Mouse (Mus musculus) MEL (cell line): Measurements from ENCODE around the gene Lgals7. TPM values are rescaled to one million over a fixed set of nuclear protein-coding genes. Genes with fewer than 3 reads are reported as not detected.

Experiments
- DNase-seq: peaks from one replicate; pipeline ENCODE4 v3.0.0; 2011; ENCODE audit warnings: low read depth, low spot score
- H3K27ac ChIP-seq: 2 replicates; pipeline ENCODE4 v1.5.1; 2012; ENCODE audit warnings: low read depth, mild to moderate bottlenecking, control low read depth, low read length, moderate library complexity; ENCODE audit not compliant: control insufficient read depth
- H3K27me3 ChIP-seq, 2 experiments: fragments of 150-350 bp in 1 of 2; sonication (generic) in 1 of 2; 2 replicates each; pipeline ENCODE4 v1.6.1; 2012; ENCODE audit warnings: low read length in 2 of 2, mild to moderate bottlenecking in 2 of 2, improper control_type of control experiment in 1 of 2, moderate library complexity in 1 of 2; ENCODE audit not compliant: insufficient read depth in 2 of 2, control insufficient read depth in 1 of 2
- H3K36me3 ChIP-seq, 2 experiments: 2 replicates each; pipeline ENCODE4 v1.6.1; 2012 to 2014; ENCODE audit warnings: low read length in 2 of 2, improper control_type of control experiment in 1 of 2, inconsistent platforms in 1 of 2, mild to moderate bottlenecking in 1 of 2; ENCODE audit not compliant: insufficient read depth in 2 of 2, control insufficient read depth in 1 of 2
- H3K4me1 ChIP-seq, 2 experiments: fragments of 150-350 bp in 1 of 2; sonication (generic) in 1 of 2; 2 replicates each; pipeline ENCODE4 v1.6.1; 2012; ENCODE audit warnings: low read length in 2 of 2, improper control_type of control experiment in 1 of 2, mild to moderate bottlenecking in 1 of 2; ENCODE audit not compliant: insufficient read depth in 2 of 2, control insufficient read depth in 1 of 2
- H3K4me3 ChIP-seq, 2 experiments: fragments of 150-350 bp in 1 of 2; sonication (generic) in 1 of 2; 2 replicates each; pipeline ENCODE4 v1.5.1; 2012; ENCODE audit warnings: low read depth in 2 of 2, low read length in 2 of 2, mild to moderate bottlenecking in 2 of 2, moderate library complexity in 2 of 2, control low read depth in 1 of 2, improper control_type of control experiment in 1 of 2; ENCODE audit not compliant: control insufficient read depth in 1 of 2, insufficient read depth in 1 of 2
- H3K79me2 ChIP-seq: 2 replicates; pipeline ENCODE4 v1.6.1; 2012; ENCODE audit warnings: mild to moderate bottlenecking, low read length, moderate library complexity; ENCODE audit not compliant: control insufficient read depth, poor library complexity, insufficient read depth
- H3K9ac ChIP-seq: 2 replicates; pipeline ENCODE4 v1.6.1; 2012; ENCODE audit warnings: low read depth, mild to moderate bottlenecking, control low read depth, low read length, moderate library complexity; ENCODE audit not compliant: control insufficient read depth, poor library complexity, severe bottlenecking
- H3K9me3 ChIP-seq: fragments of 150-350 bp; sonication (generic); replicated peaks from 2 replicates; pipeline ENCODE4 v1.6.1; 2012; ENCODE audit warnings: mild to moderate bottlenecking, low read length, improper control_type of control experiment, moderate library complexity; ENCODE audit not compliant: insufficient read depth
- BHLHE40 ChIP-seq: IDR thresholded peaks from 2 replicates; pipeline ENCODE4 v1.6.1; 2012; ENCODE audit warnings: low read depth, mild to moderate bottlenecking, inconsistent platforms, low read length, improper control_type of control experiment, borderline replicate concordance
- CHD1 ChIP-seq: IDR thresholded peaks from 2 replicates; pipeline ENCODE4 v1.6.1; 2012; ENCODE audit warnings: low read depth, mild to moderate bottlenecking, inconsistent platforms, low read length, improper control_type of control experiment
- CHD2 ChIP-seq: IDR thresholded peaks from 2 replicates; pipeline ENCODE4 v1.6.1; 2011; ENCODE audit warnings: low read length, improper control_type of control experiment
- CTCF ChIP-seq, 3 experiments: IDR thresholded peaks in 2 of 3; conservative IDR thresholded peaks in 1 of 3; 2 replicates each; pipeline ENCODE4 v1.5.1; 2011 to 2012; ENCODE audit warnings: low read length in 3 of 3, low read depth in 2 of 3, mild to moderate bottlenecking in 2 of 3, improper control_type of control experiment in 1 of 3, inconsistent platforms in 1 of 3, mixed read lengths in 1 of 3, moderate library complexity in 1 of 3; ENCODE audit not compliant: control insufficient read depth in 1 of 3, insufficient read depth in 1 of 3, poor library complexity in 1 of 3, severe bottlenecking in 1 of 3
- E2F4 ChIP-seq: IDR thresholded peaks from 2 replicates; pipeline ENCODE4 v1.6.1; 2011; ENCODE audit warnings: low read depth, low read length, improper control_type of control experiment, borderline replicate concordance
- GABPA ChIP-seq: IDR thresholded peaks from 2 replicates; pipeline ENCODE4 v1.6.1; 2012; ENCODE audit warnings: low read depth, mild to moderate bottlenecking, inconsistent platforms, low read length, improper control_type of control experiment, moderate library complexity
- GATA1 ChIP-seq: IDR thresholded peaks from 2 replicates; pipeline ENCODE4 v1.6.1; 2011; ENCODE audit warnings: low read depth, low read length, improper control_type of control experiment
- KAT2A ChIP-seq: conservative IDR thresholded peaks from 2 replicates; pipeline ENCODE4 v1.6.1; 2012; ENCODE audit warnings: low read depth, low read length, improper control_type of control experiment, inconsistent platforms
- MAFK ChIP-seq: IDR thresholded peaks from 2 replicates; pipeline ENCODE4 v1.6.1; 2011; ENCODE audit warnings: low read depth, mild to moderate bottlenecking, low read length, improper control_type of control experiment, borderline replicate concordance
- MYC ChIP-seq: IDR thresholded peaks from 2 replicates; pipeline ENCODE4 v1.6.1; 2011; ENCODE audit warnings: low read depth, mild to moderate bottlenecking, low read length, improper control_type of control experiment, moderate library complexity
- NELFE ChIP-seq: IDR thresholded peaks from 2 replicates; pipeline ENCODE4 v1.6.1; 2011; ENCODE audit warnings: low read depth, low read length, improper control_type of control experiment
- NRF1 ChIP-seq: IDR thresholded peaks from 2 replicates; pipeline ENCODE4 v1.6.1; 2014; ENCODE audit warnings: low read depth, mild to moderate bottlenecking, inconsistent platforms, low read length, improper control_type of control experiment, moderate library complexity; ENCODE audit not compliant: poor library complexity, insufficient read depth, severe bottlenecking
- POLR2A ChIP-seq, 2 experiments: IDR thresholded peaks; 2 replicates each; pipeline ENCODE4 v1.6.1; 2011 to 2012; ENCODE audit warnings: low read length in 2 of 2, mild to moderate bottlenecking in 2 of 2, control low read depth in 1 of 2, improper control_type of control experiment in 1 of 2, low read depth in 1 of 2, moderate library complexity in 1 of 2; ENCODE audit not compliant: control insufficient read depth in 1 of 2, insufficient read depth in 1 of 2, poor library complexity in 1 of 2
- POLR2AphosphoS2 ChIP-seq: IDR thresholded peaks from 2 replicates; pipeline ENCODE4 v1.6.1; 2011; ENCODE audit warnings: low read length, improper control_type of control experiment
- POLR2AphosphoS5 ChIP-seq: IDR thresholded peaks from 2 replicates; pipeline ENCODE4 v1.6.1; 2012; ENCODE audit warnings: low read depth, borderline replicate concordance, mild to moderate bottlenecking, inconsistent platforms, low read length, moderate library complexity, mixed read lengths
- RAD21 ChIP-seq: IDR thresholded peaks from 2 replicates; pipeline ENCODE4 v1.6.1; 2011; ENCODE audit warnings: mild to moderate bottlenecking, low read depth, low read length, improper control_type of control experiment
- SIN3A ChIP-seq: IDR thresholded peaks from 2 replicates; pipeline ENCODE4 v1.6.1; 2012; ENCODE audit warnings: low read length, improper control_type of control experiment, inconsistent platforms
- SMC3 ChIP-seq: IDR thresholded peaks from 2 replicates; pipeline ENCODE4 v1.6.1; 2011; ENCODE audit warnings: low read depth, low read length, improper control_type of control experiment
- TAL1 ChIP-seq: IDR thresholded peaks from 2 replicates; pipeline ENCODE4 v1.6.1; 2012; ENCODE audit warnings: mild to moderate bottlenecking, inconsistent platforms, low read length, moderate library complexity, mixed read lengths
- USF1 ChIP-seq: IDR thresholded peaks from 2 replicates; pipeline ENCODE4 v1.6.1; 2014; ENCODE audit warnings: low read depth, mild to moderate bottlenecking, inconsistent platforms, low read length, improper control_type of control experiment, moderate library complexity
- USF2 ChIP-seq, 2 experiments: IDR thresholded peaks; 2 replicates each; pipeline ENCODE4 v1.6.1; 2011 to 2012; ENCODE audit warnings: improper control_type of control experiment in 2 of 2, low read length in 2 of 2, borderline replicate concordance in 1 of 2, inconsistent platforms in 1 of 2, low read depth in 1 of 2, mild to moderate bottlenecking in 1 of 2; ENCODE audit not compliant: insufficient read depth in 1 of 2
- ZC3H11A ChIP-seq: IDR thresholded peaks from 2 replicates; pipeline ENCODE4 v1.6.1; 2012; ENCODE audit warnings: low read depth, mild to moderate bottlenecking, inconsistent platforms, low read length, improper control_type of control experiment
- ZMIZ1 ChIP-seq: IDR thresholded peaks from 2 replicates; pipeline ENCODE4 v1.6.1; 2012; ENCODE audit warnings: low read depth, mild to moderate bottlenecking, inconsistent platforms, low read length, improper control_type of control experiment, moderate library complexity
- polyA plus RNA-seq, 2 experiments: library from polyadenylated mRNA; stranded (reverse) in 1 of 2; unstranded in 1 of 2; fragments of >175 nt in 1 of 2; fragments of >200 nt in 1 of 2; gene quantifications; 2 replicates each; pipeline versions ENCODE4 v1.2.1 to v1.2.4; 2012; ENCODE audit warnings: low replicate concordance in 2 of 2, low read depth in 1 of 2; ENCODE audit not compliant: insufficient read length in 2 of 2, insufficient read depth in 1 of 2, missing spikeins in 1 of 2
- total RNA-seq: library from RNA; depleted of rRNA; stranded (reverse); fragments of 300-350 nt; gene quantifications from 2 replicates; pipeline ENCODE4 v1.2.3, GENCODE M21; 2012; rRNA removed

The Lgals7 gene
- total and polyA plus RNA-seq, 3 experiments: 27.7 to 138 TPM; not detected in 1

DNA sequence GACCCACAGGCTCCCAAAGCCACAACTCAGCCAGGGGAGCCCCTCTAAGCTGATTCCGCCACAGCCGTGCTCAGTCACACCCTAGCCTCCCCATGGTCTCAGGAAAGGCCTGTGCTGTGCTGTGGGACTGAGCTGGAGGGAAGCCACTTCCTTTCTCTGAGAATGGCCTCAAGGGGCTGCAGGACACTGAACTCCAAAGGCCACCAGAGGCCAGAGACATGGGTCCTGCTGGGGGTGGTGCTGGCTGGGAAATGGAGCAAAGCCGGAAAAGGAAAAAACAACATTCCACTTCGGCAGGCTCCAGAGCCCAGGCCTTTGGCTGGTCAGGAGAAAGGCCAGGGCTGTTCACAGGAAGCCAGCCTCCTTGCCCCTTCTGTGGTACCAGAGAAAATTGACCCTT is 48.0 kb downstream of the Lgals7 start:
- H3K79me2 ChIP-seq: no peaks in the 10 kb centered on the region
- no peak for TF ChIP-seq POLR2AphosphoS2
- no peak for TF ChIP-seq NRF1
- no peak for TF ChIP-seq SMC3
- no peak for TF ChIP-seq RAD21
- no peak for TF ChIP-seq POLR2A (IDR thresholded peaks at IDR 0.05; ENCODE audit: control insufficient read depth in 1 of 2, insufficient read depth in 1 of 2, low read depth in 1 of 2, low read length in 2 of 2, poor library complexity in 1 of 2)
- no peak for TF ChIP-seq MYC
- no peak for TF ChIP-seq NELFE
- no peak for TF ChIP-seq KAT2A
- TF ChIP-seq CHD2: no peak
- no peak for TF ChIP-seq CTCF (IDR thresholded peaks at IDR 0.05 in 2 of 3, conservative IDR thresholded peaks at IDR 0.05 in 1 of 3; ENCODE audit: control insufficient read depth in 1 of 3, insufficient read depth in 1 of 3, low read depth in 2 of 3, low read length in 3 of 3, poor library complexity in 1 of 3, severe bottlenecking in 1 of 3)
- TF ChIP-seq CHD1: no peak
- TF ChIP-seq POLR2AphosphoS5: no peak
- no peak for DNase-seq
- H3K4me3 ChIP-seq: no peak overlapping the region
- H3K9me3 ChIP-seq: no peaks in the 10 kb centered on the region
- peaks cover 2 to 20% of the 10 kb centered on the region in 2 experiments; a peak in 3 of 4 replicates for H3K36me3 ChIP-seq
- no peaks in the 10 kb centered on the region for H3K27me3 ChIP-seq
- H3K4me1 ChIP-seq: peaks cover 0 to 6% of the 10 kb centered on the region in 2 experiments; a peak in 3 of 4 replicates
- H3K9ac ChIP-seq: no peak overlapping the region
- H3K27ac ChIP-seq: no peak overlapping the region

DNA sequence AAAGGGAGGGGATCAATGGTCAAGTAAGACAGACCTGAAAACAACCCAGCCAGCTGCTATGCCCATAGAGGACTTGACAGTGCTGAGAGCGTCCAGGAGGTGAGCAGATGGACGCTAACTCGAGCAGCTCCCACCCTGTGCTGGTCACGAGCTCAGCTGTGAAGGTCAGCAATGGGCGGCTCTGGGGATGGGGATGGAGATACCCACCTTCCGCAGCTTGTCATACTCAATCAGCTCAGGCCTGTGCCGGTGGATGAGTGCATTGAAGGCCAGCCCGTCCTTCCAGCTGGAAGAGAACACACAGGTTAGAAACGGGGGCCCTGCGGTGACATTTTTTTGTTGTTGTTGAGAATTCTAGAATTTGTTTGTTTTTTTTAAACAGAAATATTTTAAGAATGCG is 49.5 kb downstream of the Lgals7 start:
- H3K4me1 ChIP-seq: peaks cover 0 to 6% of the 10 kb centered on the region in 2 experiments; a peak in 3 of 4 replicates
- no peaks in the 10 kb centered on the region for H3K79me2 ChIP-seq
- TF ChIP-seq BHLHE40: no peak
- TF ChIP-seq E2F4: no peak
- TF ChIP-seq USF2 (IDR thresholded peaks at IDR 0.05; ENCODE audit: borderline replicate concordance in 1 of 2, insufficient read depth in 1 of 2, low read depth in 1 of 2, low read length in 2 of 2): no peak
- TF ChIP-seq MYC: no peak
- TF ChIP-seq SIN3A: no peak
- TF ChIP-seq USF1: no peak
- TF ChIP-seq NRF1: no peak
- TF ChIP-seq ZC3H11A: no peak
- no peak for TF ChIP-seq MAFK
- no peak for TF ChIP-seq ZMIZ1
- no peak for TF ChIP-seq TAL1
- no peak for TF ChIP-seq GABPA
- TF ChIP-seq GATA1: no peak
- no peaks in the 10 kb centered on the region for H3K27me3 ChIP-seq
- H3K27ac ChIP-seq: no peak overlapping the region
- DNase-seq: no peak
- H3K4me3 ChIP-seq: no peak overlapping the region
- H3K9ac ChIP-seq: no peak overlapping the region
- H3K36me3 ChIP-seq: peaks cover 2 to 19% of the 10 kb centered on the region in 2 experiments; a peak in 3 of 4 replicates
- no peaks in the 10 kb centered on the region for H3K9me3 ChIP-seq

Other genes with a start within 250 kb of the Lgals7 start
- not detected in 2 replicates for gene Acp7, start 232.5 kb upstream of the Lgals7 start, total RNA-seq
- gene Acp7, start 232.5 kb upstream of the Lgals7 start, polyA plus RNA-seq: not detected
- not detected in 2 replicates for gene Fbxo27, start 171.0 kb upstream of the Lgals7 start, total RNA-seq
- not detected for gene Fbxo27, start 171.0 kb upstream of the Lgals7 start, polyA plus RNA-seq
- 0.10 TPM in 1 of 2 replicates, not detected in the other for gene Fbxo17, start 147.0 kb upstream of the Lgals7 start, total RNA-seq
- under 1 TPM in 1 of 2 experiments, not detected in 1; 0.43 TPM for gene Fbxo17, start 147.0 kb upstream of the Lgals7 start, polyA plus RNA-seq
- gene Mrps12, start 122.0 kb upstream of the Lgals7 start, total RNA-seq: 137 and 141 TPM in 2 replicates
- gene Mrps12, start 122.0 kb upstream of the Lgals7 start, polyA plus RNA-seq: 100 to 1,000 TPM in 1 of 2 experiments, not detected in 1; 126 TPM
- 19.2 and 21.3 TPM in 2 replicates for gene Sars2, start 121.9 kb upstream of the Lgals7 start, total RNA-seq
- gene Sars2, start 121.9 kb upstream of the Lgals7 start, polyA plus RNA-seq: 10 to 100 TPM in 1 of 2 experiments, not detected in 1; 51.4 TPM
- not detected in 2 replicates for gene Ccer2, start 107.7 kb upstream of the Lgals7 start, total RNA-seq
- under 1 TPM in 1 of 2 experiments, not detected in 1; 0.11 TPM for gene Ccer2, start 107.7 kb upstream of the Lgals7 start, polyA plus RNA-seq
- 31.8 and 35.7 TPM in 2 replicates for gene Sirt2, start 97.1 kb upstream of the Lgals7 start, total RNA-seq
- gene Sirt2, start 97.1 kb upstream of the Lgals7 start, polyA plus RNA-seq: 10 to 100 TPM in 1 of 2 experiments, not detected in 1; 72.4 TPM
- 30.7 and 32.9 TPM in 2 replicates for gene Nfkbib, start 96.3 kb upstream of the Lgals7 start, total RNA-seq
- gene Nfkbib, start 96.3 kb upstream of the Lgals7 start, polyA plus RNA-seq: 10 to 100 TPM in 1 of 2 experiments, not detected in 1; 52.7 TPM
- 32.9 and 39.9 TPM in 2 replicates for gene Rinl, start 74.9 kb upstream of the Lgals7 start, total RNA-seq
- gene Rinl, start 74.9 kb upstream of the Lgals7 start, polyA plus RNA-seq: 10 to 100 TPM in 1 of 2 experiments, not detected in 1; 63.9 TPM
- gene Hnrnpl, start 55.3 kb upstream of the Lgals7 start, total RNA-seq: 246 and 303 TPM in 2 replicates
- gene Hnrnpl, start 55.3 kb upstream of the Lgals7 start, polyA plus RNA-seq: 1,000 to 10,000 TPM in 1 of 2 experiments, 100 to 1,000 TPM in 1; 684 to 1,095 TPM
- gene Ech1, start 38.6 kb upstream of the Lgals7 start, total RNA-seq: 82.8 and 99.5 TPM in 2 replicates
- gene Ech1, start 38.6 kb upstream of the Lgals7 start, polyA plus RNA-seq: 10 to 100 TPM in 1 of 2 experiments, not detected in 1; 74.7 TPM
- 1.5 and 2.1 TPM in 2 replicates for gene Lgals4, start 30.0 kb upstream of the Lgals7 start, total RNA-seq
- gene Lgals4, start 30.0 kb upstream of the Lgals7 start, polyA plus RNA-seq: 1 to 10 TPM in 1 of 2 experiments, not detected in 1; 5.1 TPM
- 0.19 TPM in 1 of 2 replicates, not detected in the other for gene Capn12, start 17.6 kb downstream of the Lgals7 start, total RNA-seq
- gene Capn12, start 17.6 kb downstream of the Lgals7 start, polyA plus RNA-seq: not detected
- gene Actn4, start 98.5 kb downstream of the Lgals7 start, total RNA-seq: 60.5 and 66.3 TPM in 2 replicates
- gene Actn4, start 98.5 kb downstream of the Lgals7 start, polyA plus RNA-seq: 100 to 1,000 TPM in 1 of 2 experiments, not detected in 1; 267 TPM
- gene Eif3k, start 118.0 kb downstream of the Lgals7 start, total RNA-seq: 525 and 545 TPM in 2 replicates
- gene Eif3k, start 118.0 kb downstream of the Lgals7 start, polyA plus RNA-seq: 100 to 1,000 TPM in 1 of 2 experiments, not detected in 1; 671 TPM
- 17.3 and 19.3 TPM in 2 replicates for gene Map4k1, start 118.2 kb downstream of the Lgals7 start, total RNA-seq
- 10 to 100 TPM in 1 of 2 experiments, not detected in 1; 50.8 TPM for gene Map4k1, start 118.2 kb downstream of the Lgals7 start, polyA plus RNA-seq